Mouse (Mus musculus) embryonic stem cell, embryonic (primary cell): Measurements from ENCODE around the gene Zmym6.

Experiments used
- CTCF ChIA-PET, 4 experiments: fragments of 300-600 bp in 2 of 4; fragments of 350-600 bp in 2 of 4; sonication (Branson Sonifier 250); formaldehyde crosslinking; loops; one replicate each; lab custom pipeline; 2022; ENCODE audit warnings: inconsistent platforms in 2 of 4; lab: Charles Lee
- POLR2A ChIA-PET, 4 experiments: fragments of 300-600 bp in 2 of 4; fragments of 350-600 bp in 2 of 4; sonication (Branson Sonifier 250); formaldehyde crosslinking; loops; one replicate each; lab custom pipeline; 2022; ENCODE audit warnings: antibody characterized with exemption in 4 of 4, inconsistent platforms in 1 of 4; lab: Charles Lee

The Zmym6 gene

GRCm38 (mm10) chr4:127091188-127091587, 14.0 kb downstream of the Zmym6 start:
- ChIA-PET POLR2A (interaction anchor here in 2 of 4 experiments (1.1 to 1.4 kb wide), 3 partner anchors 9 to 14 kb away, joined by 3 read pairs; partner anchors contain the start of gene Zmym6 (in 1 of the 2)), CTCF (no interaction called here)

GRCm38 (mm10) chr4:127095090-127095489, 17.9 kb downstream of the Zmym6 start:
- CTCF ChIA-PET, result interaction anchor here in 1 of 4 experiments (0.6 to 0.7 kb wide), 2 partner anchors 390 to 1253 kb away, joined by 3 read pairs; no protein-coding TSS in a partner anchor

GRCm38 (mm10) chr4:127099552-127099951, 22.4 kb downstream of the Zmym6 start:
- ChIA-PET POLR2A (interaction anchor here in 2 of 4 experiments (0.6 to 1.4 kb wide), 6 partner anchors 14 to 79 kb away, joined by 3 to 7 read pairs (median 3); partner anchors contain the start of gene Sfpq (in 1 of the 2)), CTCF (interaction anchor here (0.6 to 1.0 kb wide), 6 partner anchors 13 to 1118 kb away, joined by 3 to 11 read pairs (median 4); no protein-coding TSS in a partner anchor)

More at GRCm38 (mm10) chr4:127095090-127095489, 17.9 kb downstream of the Zmym6 start:
- POLR2A ChIA-PET, result interaction anchor here in 1 of 4 experiments (1.3 to 1.9 kb wide), 2 partner anchors 18 to 32 kb away, joined by 4 to 6 read pairs; partner anchors contain the start of gene Zmym6

- POLR2A ChIA-PET, result interaction anchor here in 2 of 4 experiments (0.8 to 1.3 kb wide), 2 partner anchors 24 to 31 kb away, joined by 3 to 5 read pairs; no protein-coding TSS in a partner anchor
- CTCF ChIA-PET, result no interaction called here
These were observed 30.4 kb downstream of the Zmym6 start for GRCm38 (mm10) chr4:127107566-127107965.

GRCm38 (mm10) chr4:127110570-127110969, 33.4 kb downstream of the Zmym6 start:
- ChIA-PET CTCF (interaction anchor here in 1 of 4 experiments (0.7 kb wide), 1 partner anchor 220 kb away, joined by 10 read pairs; the partner anchor contains the start of gene Gjb3), POLR2A (interaction anchor here in 1 of 4 experiments (0.6 kb wide), 1 partner anchor 106 kb away, joined by 4 read pairs; no protein-coding TSS in a partner anchor)

- ChIA-PET POLR2A (interaction anchor here in 1 of 4 experiments (0.7 kb wide), 1 partner anchor 37 kb away, joined by 3 read pairs; no protein-coding TSS in a partner anchor), CTCF (interaction anchor here in 2 of 4 experiments (0.6 to 1.6 kb wide), 2 partner anchors 127 to 148 kb away, joined by 4 to 8 read pairs; no protein-coding TSS in a partner anchor)
These were observed 46.2 kb downstream of the Zmym6 start, which contains the start of gene Tmem35b for GRCm38 (mm10) chr4:127123391-127123790. Tmem35b (plus strand) TSS chr4:127123691.

GRCm38 (mm10) chr4:127124331-127124730, 47.1 kb downstream of the Zmym6 start:
- POLR2A ChIA-PET, result interaction anchor here in 3 of 4 experiments (0.6 to 1.4 kb wide), 10 partner anchors 14 to 486 kb away, joined by 3 to 9 read pairs (median 4); partner anchors contain the start of genes Smim12 (in 1 of the 3) and Zmym6 (in 1 of the 3)
- CTCF ChIA-PET, result interaction anchor here in 1 of 4 experiments (1.6 kb wide), 1 partner anchor 126 kb away, joined by 4 read pairs; no protein-coding TSS in a partner anchor

- CTCF ChIA-PET, result interaction anchor here in 2 of 4 experiments (0.8 to 1.2 kb wide), 2 partner anchors 11 to 109 kb away, joined by 3 to 4 read pairs; no protein-coding TSS in a partner anchor
- POLR2A ChIA-PET, result interaction anchor here in 2 of 4 experiments (0.6 to 4.1 kb wide), 14 partner anchors 11 to 219 kb away, joined by 3 to 24 read pairs (median 4); partner anchors contain the start of gene Dlgap3 (in 1 of the 2)
These were observed 48.8 kb downstream of the Zmym6 start for GRCm38 (mm10) chr4:127125834-127126463.

- POLR2A ChIA-PET, result no interaction called here
- CTCF ChIA-PET, result interaction anchor here in 1 of 4 experiments (0.6 kb wide), 1 partner anchor 149 kb away, joined by 4 read pairs; no protein-coding TSS in a partner anchor
These were observed 57.5 kb downstream of the Zmym6 start for GRCm38 (mm10) chr4:127134687-127135086.

GRCm38 (mm10) chr4:127137591-127137990, 60.4 kb downstream of the Zmym6 start:
- CTCF ChIA-PET, result interaction anchor here in 3 of 4 experiments (0.6 to 1.5 kb wide), 7 partner anchors 18 to 457 kb away, joined by 3 to 11 read pairs (median 4); partner anchors contain the start of genes Gja4 (in 2 of the 3) and Smim12 (in 1 of the 3)
- POLR2A ChIA-PET, result interaction anchor here in 3 of 4 experiments (0.6 to 3.0 kb wide), 32 partner anchors 7 to 1020 kb away, joined by 3 to 24 read pairs (median 4); partner anchors contain the start of genes Sfpq (in 1 of the 3), Smim12 (in 1 of the 3) and Zmym6 (in 1 of the 3)

GRCm38 (mm10) chr4:127138486-127138885, 61.3 kb downstream of the Zmym6 start:
- ChIA-PET POLR2A (interaction anchor here (0.6 to 3.0 kb wide), 37 partner anchors 8 to 308 kb away, joined by 3 to 24 read pairs (median 4); partner anchors contain the start of genes Sfpq (in 2 of the 4), Smim12 (in 1 of the 4) and Zmym6 (in 1 of the 4)), CTCF (interaction anchor here in 3 of 4 experiments (0.6 to 1.5 kb wide), 8 partner anchors 14 to 175 kb away, joined by 3 to 6 read pairs (median 4); partner anchors contain the start of genes Gja4 (in 2 of the 3) and Smim12 (in 1 of the 3))

- CTCF ChIA-PET, result interaction anchor here in 3 of 4 experiments (0.5 to 1.6 kb wide), 5 partner anchors 51 to 122 kb away, joined by 3 to 5 read pairs (median 3); partner anchors contain the start of gene Smim12 (in 1 of the 3)
- POLR2A ChIA-PET, result interaction anchor here in 3 of 4 experiments (0.6 to 1.6 kb wide), 15 partner anchors 9 to 119 kb away, joined by 3 to 5 read pairs (median 4); partner anchors contain the start of gene Smim12 (in 1 of the 3)
These were observed 72.8 kb downstream of the Zmym6 start for GRCm38 (mm10) chr4:127150031-127150430.

- ChIA-PET POLR2A (interaction anchor here in 2 of 4 experiments (0.7 to 2.1 kb wide), 5 partner anchors 13 to 132 kb away, joined by 3 to 5 read pairs (median 4); partner anchors contain the start of genes Sfpq (in 1 of the 2) and Smim12 (in 1 of the 2)), CTCF (interaction anchor here in 2 of 4 experiments (1.2 to 1.8 kb wide), 3 partner anchors 15 to 96 kb away, joined by 3 to 6 read pairs (median 5); no protein-coding TSS in a partner anchor)
These were observed 76.2 kb downstream of the Zmym6 start for GRCm38 (mm10) chr4:127153345-127153744.

- ChIA-PET POLR2A (interaction anchor here in 3 of 4 experiments (0.7 to 2.0 kb wide), 12 partner anchors 9 to 185 kb away, joined by 3 to 6 read pairs (median 3); partner anchors contain the start of gene Smim12 (in 1 of the 3)), CTCF (interaction anchor here (0.6 to 2.6 kb wide), 24 partner anchors 9 to 631 kb away, joined by 3 to 16 read pairs (median 4); partner anchors contain the start of gene Smim12 (in 3 of the 4))
These were observed 78.6 kb downstream of the Zmym6 start for GRCm38 (mm10) chr4:127155757-127156156.

- ChIA-PET POLR2A (interaction anchor here in 1 of 4 experiments (1.3 to 1.5 kb wide), 2 partner anchors 20 to 80 kb away, joined by 3 to 6 read pairs; no protein-coding TSS in a partner anchor), CTCF (interaction anchor here in 3 of 4 experiments (0.6 to 2.4 kb wide), 6 partner anchors 11 to 107 kb away, joined by 3 to 16 read pairs (median 4); partner anchors contain the start of gene Smim12 (in 1 of the 3))
These were observed 80.6 kb downstream of the Zmym6 start for GRCm38 (mm10) chr4:127157746-127158145.

- POLR2A ChIA-PET, result interaction anchor here in 2 of 4 experiments (1.2 to 2.6 kb wide), 4 partner anchors 8 to 94 kb away, joined by 3 to 5 read pairs (median 3); no protein-coding TSS in a partner anchor
- CTCF ChIA-PET, result interaction anchor here in 3 of 4 experiments (0.7 to 2.5 kb wide), 5 partner anchors 8 to 208 kb away, joined by 3 to 6 read pairs (median 3); partner anchors contain the start of gene Smim12 (in 1 of the 3)
These were observed 86.7 kb downstream of the Zmym6 start for GRCm38 (mm10) chr4:127163926-127164325.
